Mouse (Mus musculus) common myeloid progenitor, adult 5-6 weeks (primary cell): ENCODE data around the gene Lnx1. TPM values are rescaled to one million over a fixed set of nuclear protein-coding genes. Genes with fewer than 3 reads are reported as not detected.

Source experiments
- ATAC-seq: replicated peaks from 2 replicates; pipeline ENCODE4 v1.8.0; 2016; ENCODE audit warnings: low read depth, mild to moderate bottlenecking, moderate TSS enrichment, inconsistent platforms; ENCODE audit not compliant: poor library complexity, severe bottlenecking
- total RNA-seq: library from RNA; stranded (forward); fragments of 200-1000, 187-1606 nt; gene quantifications from 2 replicates; pipeline ENCODE4 v1.2.3, GENCODE M21; 2017

The Lnx1 gene
- total RNA-seq, 1 experiment from 2014 or later = not detected

- no peak for ATAC-seq
These were observed 89.1 kb downstream of the Lnx1 start for GRCm38 (mm10) chr5:74613491-74614151.

GRCm38 (mm10) chr5:74612713-74613112 lies 90.0 kb downstream of the Lnx1 start:
- ATAC-seq = no peak

- no peak for ATAC-seq
These were observed 92.2 kb downstream of the Lnx1 start for GRCm38 (mm10) chr5:74610511-74610910.

- ATAC-seq = no peak
These were observed 96.5 kb downstream of the Lnx1 start for GRCm38 (mm10) chr5:74606213-74606612.

GRCm38 (mm10) chr5:74603306-74603705 lies 99.4 kb downstream of the Lnx1 start:
- ATAC-seq = no peak

- no peak for ATAC-seq
These were observed 100.3 kb downstream of the Lnx1 start for GRCm38 (mm10) chr5:74602371-74602770.

- no peak for ATAC-seq
These were observed 100.7 kb downstream of the Lnx1 start for GRCm38 (mm10) chr5:74601965-74602364.

- ATAC-seq = no peak
These were observed 101.5 kb downstream of the Lnx1 start for GRCm38 (mm10) chr5:74601171-74601570.

- ATAC-seq = no peak
These were observed 102.7 kb downstream of the Lnx1 start for GRCm38 (mm10) chr5:74600010-74600409.

- ATAC-seq = no peak
These were observed 109.6 kb downstream of the Lnx1 start for GRCm38 (mm10) chr5:74593147-74593546.

- ATAC-seq = no peak
These were observed 111.3 kb downstream of the Lnx1 start for GRCm38 (mm10) chr5:74591413-74591812.

GRCm38 (mm10) chr5:74589133-74589532 lies 113.6 kb downstream of the Lnx1 start:
- no peak for ATAC-seq

GRCm38 (mm10) chr5:74571767-74572166 lies 130.9 kb downstream of the Lnx1 start:
- no peak for ATAC-seq

GRCm38 (mm10) chr5:74561151-74561550 lies 141.6 kb downstream of the Lnx1 start:
- no peak for ATAC-seq

GRCm38 (mm10) chr5:74549566-74549965 lies 153.1 kb downstream of the Lnx1 start:
- no peak for ATAC-seq

GRCm38 (mm10) chr5:74545606-74546005 lies 157.1 kb downstream of the Lnx1 start:
- no peak for ATAC-seq

Other genes with a start within 250 kb of the Lnx1 start
- 17.0 and 24.4 TPM in 2 replicates for gene Scfd2, start 171.2 kb downstream of the Lnx1 start, total RNA-seq
- 158 and 181 TPM in 2 replicates for gene Fip1l1, start 167.5 kb downstream of the Lnx1 start, total RNA-seq